Mouse (Mus musculus): Measurements from ENCODE around the gene Rab20.
A peak's percentile ranks its signal among the peaks of the same experiment; 100 is the strongest.
"Not testable (repeated sequence)": the region's sequence is repeated elsewhere in the genome, so short reads cannot be mapped to it uniquely, and the experiment has no call there.

The Rab20 gene

DNA sequence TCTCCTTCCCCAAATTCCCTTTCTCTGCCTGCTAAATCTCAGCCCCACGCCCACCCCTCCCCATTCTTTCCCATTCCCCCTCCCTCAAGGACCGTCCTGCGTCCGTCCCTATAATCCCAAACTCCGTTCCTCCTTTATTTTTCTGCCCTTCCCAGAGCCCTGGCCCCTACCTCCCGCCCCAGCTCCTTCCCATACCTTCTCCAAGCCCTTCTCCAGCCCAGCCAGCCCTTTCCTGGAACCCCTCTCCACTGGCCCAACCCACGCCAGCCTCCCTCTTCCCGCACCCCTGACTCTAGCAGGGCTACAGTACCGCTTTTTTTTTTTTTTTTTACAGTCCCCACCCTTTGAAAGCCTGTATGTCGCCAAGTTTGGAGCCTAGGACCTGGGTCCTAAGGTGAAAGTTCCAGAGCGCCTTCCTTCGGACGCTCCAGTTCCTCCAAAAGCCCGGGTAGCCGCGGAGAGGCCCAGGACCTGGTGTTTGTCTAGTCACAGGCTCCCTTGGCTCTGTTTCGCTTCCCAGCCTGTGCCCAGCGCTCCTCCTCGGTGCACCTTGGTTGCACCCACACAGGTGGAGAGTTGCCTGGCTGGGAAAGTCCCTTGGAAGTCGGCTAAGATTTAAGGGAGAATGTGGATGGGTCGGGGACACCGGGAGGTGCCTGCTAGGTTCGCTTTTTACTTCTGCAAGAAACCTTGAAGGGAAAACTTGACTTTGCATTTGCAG is 457 bp upstream of the Rab20 start:
- DNase-seq, result no peak

DNA sequence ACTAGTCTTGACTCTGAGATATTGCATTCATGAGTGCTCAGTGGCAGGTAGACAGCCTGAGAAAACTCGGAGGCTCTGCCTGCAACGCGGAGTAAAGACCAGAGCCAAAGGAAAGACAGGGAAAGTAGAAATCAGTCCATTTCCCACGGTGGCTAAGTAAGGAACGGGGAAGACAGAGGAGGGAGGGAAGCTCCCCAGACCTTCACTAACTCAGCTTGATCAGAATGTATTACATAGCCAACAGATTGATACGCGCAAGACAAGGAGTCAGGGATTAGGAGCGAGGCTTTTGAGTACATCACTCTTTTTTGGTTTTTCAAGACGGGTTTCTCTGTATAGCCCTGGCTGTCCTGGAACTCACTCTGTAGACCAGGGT is 1.3 kb downstream of the Rab20 start:
- DNase-seq, result no peak

- DNase-seq, result no peak
These were observed 2.0 kb downstream of the Rab20 start for GRCm38 (mm10) chr8:11476338-11477177.

DNA sequence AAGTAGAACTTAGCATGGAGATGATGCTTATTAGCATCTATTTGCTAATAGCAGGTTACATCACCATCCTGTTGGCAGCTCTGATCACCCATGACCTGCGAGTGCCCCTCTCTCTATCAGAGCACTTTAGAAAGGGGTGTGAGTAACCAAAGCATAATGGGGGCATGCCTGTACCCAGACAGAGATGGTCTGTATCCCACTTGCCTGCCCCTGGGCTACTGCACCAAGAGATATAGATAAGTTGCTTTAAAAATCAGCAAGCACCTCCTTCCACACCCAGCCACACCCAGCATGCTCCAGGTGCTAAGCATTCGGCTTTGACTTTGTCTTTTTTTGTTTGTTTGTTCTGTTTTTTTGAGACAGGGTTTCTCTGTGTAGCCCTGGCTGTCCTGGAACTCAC is 2.6 kb downstream of the Rab20 start:
- no peak for DNase-seq

DNA sequence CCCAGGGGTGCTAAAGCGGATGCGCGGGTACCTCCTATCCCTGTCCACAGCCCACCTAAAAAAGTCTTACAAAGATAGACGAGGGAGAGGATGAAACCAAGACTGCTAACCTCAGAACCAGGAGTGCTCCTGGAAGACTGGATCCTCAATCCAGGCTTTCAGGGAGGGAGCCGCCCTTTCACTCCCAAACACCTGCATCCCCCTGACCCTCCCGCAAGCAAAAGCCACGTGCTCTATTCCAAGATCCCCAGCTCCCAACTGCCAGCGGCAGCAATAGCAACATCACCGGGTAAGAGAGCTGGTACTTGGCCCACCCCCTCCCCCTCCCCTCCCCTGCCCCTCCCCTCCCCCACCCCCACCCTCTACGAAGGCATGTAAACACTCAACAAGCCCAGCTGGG is 3.1 kb downstream of the Rab20 start:
- DNase-seq, result no peak

DNA sequence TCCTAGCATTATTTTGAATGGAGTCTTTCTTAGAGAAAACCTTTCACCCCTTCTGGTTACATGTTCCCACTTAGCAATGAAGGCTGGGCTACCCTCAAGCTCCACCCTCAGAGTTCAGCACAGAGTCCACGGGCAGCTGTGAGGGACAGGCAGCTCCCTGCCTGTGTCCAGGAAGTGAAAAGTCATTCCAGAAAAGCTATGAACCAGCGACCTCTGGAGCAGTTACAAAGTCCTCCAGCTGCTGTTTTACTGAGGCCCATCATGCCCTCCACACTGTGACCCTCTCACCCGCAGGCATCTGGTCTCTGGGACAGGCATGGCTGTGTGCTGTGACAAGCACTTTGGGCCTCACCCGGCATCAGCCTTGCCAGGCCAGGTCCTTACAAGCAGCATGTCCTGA is 5.4 kb downstream of the Rab20 start:
- DNase-seq, result no peak

GRCm38 (mm10) chr8:11471309-11471708 is 7.2 kb downstream of the Rab20 start:
- no peak for DNase-seq

- no peak for DNase-seq
These were observed 7.8 kb downstream of the Rab20 start for GRCm38 (mm10) chr8:11470694-11471093.

- peak; percentile 48 for DNase-seq
These were observed 9.4 kb downstream of the Rab20 start for GRCm38 (mm10) chr8:11469095-11469494.

DNA sequence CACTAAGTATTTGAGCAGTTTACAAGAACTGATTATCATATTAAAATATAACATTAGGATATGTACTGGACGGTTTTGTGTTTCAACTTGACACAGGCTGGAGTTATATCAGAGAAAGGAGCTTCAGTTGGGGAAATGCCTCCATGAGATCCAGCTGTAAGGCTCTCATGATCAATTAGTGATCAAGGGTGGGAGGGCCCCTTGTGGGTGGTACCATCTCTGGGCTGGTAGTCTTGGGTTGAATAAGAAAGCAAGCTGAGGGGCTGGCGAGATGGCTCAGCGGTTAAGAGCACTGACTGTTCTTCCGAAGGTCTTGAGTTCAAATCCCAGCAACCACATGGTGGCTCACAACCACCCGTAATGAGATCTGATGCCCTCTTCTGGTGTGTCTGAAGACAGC is 12.0 kb downstream of the Rab20 start:
- not testable (repeated sequence) for DNase-seq

DNA sequence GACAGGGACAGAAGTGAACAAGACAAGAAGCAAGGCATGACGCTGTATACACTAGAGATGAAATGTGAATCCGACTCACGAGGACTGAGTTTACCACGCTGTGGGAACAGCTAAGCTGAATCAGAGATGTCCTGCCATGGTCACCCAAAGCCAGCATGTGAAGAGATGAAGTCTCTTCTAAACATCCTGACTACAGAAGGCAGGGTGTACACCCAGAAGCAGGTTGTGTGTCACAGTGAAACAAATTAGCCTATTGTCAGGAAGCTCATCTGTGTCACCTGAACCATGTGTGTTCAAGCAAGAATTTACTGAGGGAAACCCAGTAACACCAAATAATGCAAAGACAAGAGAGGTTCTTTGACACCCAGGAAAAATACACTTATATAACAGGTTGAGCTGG is 12.9 kb downstream of the Rab20 start:
- no peak for DNase-seq

- DNase-seq, result no peak
These were observed 13.9 kb downstream of the Rab20 start for GRCm38 (mm10) chr8:11464707-11464964.

DNA sequence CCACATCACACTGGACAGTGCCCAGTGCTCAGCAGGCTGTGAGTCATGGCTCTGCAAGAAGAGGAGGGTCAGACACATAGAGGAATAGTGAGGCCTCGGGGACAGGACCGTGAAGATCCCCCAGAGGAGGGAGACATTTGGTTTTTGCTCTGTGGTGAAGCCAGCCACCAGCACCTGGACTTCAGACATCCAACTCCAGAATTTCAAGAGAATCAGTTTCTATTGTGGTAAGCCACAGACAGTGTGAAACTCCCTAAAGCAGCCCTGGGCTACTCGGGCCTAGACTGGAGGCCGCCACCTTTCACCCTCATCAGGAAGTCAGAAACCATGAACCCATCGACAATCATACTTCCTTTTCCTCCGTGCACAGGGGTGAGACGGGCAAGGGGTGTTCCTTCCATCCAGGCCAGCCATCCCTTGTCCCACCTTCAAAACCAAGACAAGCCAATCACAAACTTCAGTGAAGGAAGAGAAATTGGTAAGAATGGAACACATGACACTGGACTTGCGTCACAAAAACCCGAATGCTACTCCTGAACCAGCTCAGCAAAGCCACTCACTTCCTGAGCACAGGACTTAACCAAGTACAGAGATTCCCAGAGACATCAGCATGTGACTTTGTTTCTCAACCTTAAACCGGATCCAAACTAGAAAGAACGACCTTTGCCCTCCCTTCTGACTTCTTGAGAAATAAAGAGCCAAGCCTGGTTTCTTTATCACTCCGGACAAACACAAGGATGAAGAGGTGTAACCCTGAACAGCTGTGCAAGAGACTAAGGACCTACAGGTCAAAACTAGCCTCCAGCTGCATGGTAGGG is 14.4 kb downstream of the Rab20 start:
- DNase-seq, result no peak

GRCm38 (mm10) chr8:11463541-11463888 is 15.0 kb downstream of the Rab20 start:
- no peak for DNase-seq

GRCm38 (mm10) chr8:11462641-11463040 is 15.9 kb downstream of the Rab20 start:
- no peak for DNase-seq

GRCm38 (mm10) chr8:11461847-11462246 is 16.7 kb downstream of the Rab20 start:
- no peak for DNase-seq

- no peak for DNase-seq
These were observed 17.6 kb downstream of the Rab20 start for GRCm38 (mm10) chr8:11460934-11461333.

- no peak for DNase-seq
These were observed 19.5 kb downstream of the Rab20 start for GRCm38 (mm10) chr8:11459016-11459415.

GRCm38 (mm10) chr8:11457981-11458836 is 20.3 kb downstream of the Rab20 start:
- no peak for DNase-seq

DNA sequence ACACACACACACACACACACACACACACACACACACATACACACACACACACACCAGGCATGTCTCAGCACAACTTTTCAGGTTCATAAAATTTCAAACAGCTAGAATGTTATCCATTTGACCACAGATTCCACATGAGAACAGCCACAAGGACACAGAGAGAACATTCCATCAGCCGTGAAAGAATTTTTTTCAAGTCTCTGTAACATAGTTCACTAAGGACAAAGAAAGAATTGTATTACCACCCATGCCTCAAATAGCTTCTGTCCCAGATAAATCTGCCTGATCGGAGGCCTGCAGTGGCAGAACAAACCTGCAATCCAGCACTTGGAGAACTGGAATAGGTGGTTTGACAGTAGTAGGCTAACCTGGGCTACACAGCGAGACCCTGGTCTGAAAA is 21.2 kb downstream of the Rab20 start:
- no peak for DNase-seq

GRCm38 (mm10) chr8:11454228-11454627 is 24.3 kb downstream of the Rab20 start:
- DNase-seq, result no peak

DNA sequence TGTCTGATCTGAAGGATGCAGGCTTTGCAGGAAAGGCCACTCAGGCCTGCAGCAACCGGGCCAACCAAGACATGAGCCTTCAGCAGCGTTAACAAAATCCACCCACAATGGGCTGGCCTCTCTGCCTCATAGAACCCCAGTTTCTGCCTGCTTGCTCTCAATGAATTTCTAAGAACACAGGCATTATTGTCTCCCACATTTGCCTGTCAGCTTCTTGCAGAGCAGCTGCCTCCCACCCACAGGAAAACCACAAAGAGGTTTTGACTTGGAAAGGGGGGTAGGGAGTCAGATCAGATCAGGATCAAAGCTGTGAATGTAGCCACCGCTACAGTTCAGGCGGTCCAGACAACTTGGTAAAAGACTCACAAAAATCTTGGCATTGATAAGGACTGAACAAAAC is 25.5 kb downstream of the Rab20 start:
- peak; percentile 15 for DNase-seq

GRCm38 (mm10) chr8:11452559-11452958 is 26.0 kb downstream of the Rab20 start:
- no peak for DNase-seq

Measured in thymus, postnatal 25 days (tissue).